Mouse (Mus musculus): Measurements from ENCODE around the gene Slc12a7. TPM values are rescaled to one million over a fixed set of nuclear protein-coding genes. Genes with fewer than 3 reads are reported as not detected.

Slc12a7 gene
- polyA plus RNA-seq (2011; ENCODE audit: insufficient read length, low read depth, missing spikeins) = 26.0 and 31.9 TPM in 2 replicates

GRCm38 (mm10) chr13:73732742-73733700 lies at the start of gene Slc12a7:
Slc12a7 (plus strand) TSS chr13:73733094.
- no peak within 1 kb of the TSS for H3K4me3 ChIP-seq (ENCODE audit: insufficient read depth, low read length)

GRCm38 (mm10) chr13:73683682-73684081 lies 49.2 kb upstream of the Slc12a7 start:
- Histone ChIP-seq H3K27ac (ENCODE audit: insufficient read depth, low read length) (no peak overlapping the region), H3K4me1 (ENCODE audit: control insufficient read depth, insufficient read depth, low read length) (peaks cover 7% of the 10 kb centered on the region; the same call in 1 of the 2 replicates), H3K4me3 (ENCODE audit: insufficient read depth, low read length) (no peak overlapping the region)
- TF ChIP-seq CTCF (IDR thresholded peaks at IDR 0.05; ENCODE audit: borderline replicate concordance, insufficient read depth, low read length) (no peak), POLR2A (IDR thresholded peaks at IDR 0.05; ENCODE audit: low read depth, low read length) (no peak)

More at GRCm38 (mm10) chr13:73732742-73733700, at the start of gene Slc12a7:
- Histone ChIP-seq H3K27ac (ENCODE audit: insufficient read depth, low read length) (no peak within 1 kb of the TSS), H3K4me1 (ENCODE audit: control insufficient read depth, insufficient read depth, low read length) (no peaks in the 10 kb centered on the region)
- TF ChIP-seq CTCF (IDR thresholded peaks at IDR 0.05; ENCODE audit: borderline replicate concordance, insufficient read depth, low read length) = no peak

- H3K4me1 ChIP-seq (ENCODE audit: control insufficient read depth, insufficient read depth, low read length) = peaks cover 7% of the 10 kb centered on the region; the same call in 1 of the 2 replicates
- H3K27ac ChIP-seq (ENCODE audit: insufficient read depth, low read length) = no peak overlapping the region
- H3K4me3 ChIP-seq (ENCODE audit: insufficient read depth, low read length) = no peak overlapping the region
- TF ChIP-seq CTCF (IDR thresholded peaks at IDR 0.05; ENCODE audit: borderline replicate concordance, insufficient read depth, low read length) (no peak), POLR2A (IDR thresholded peaks at IDR 0.05; ENCODE audit: low read depth, low read length) (no peak)
Measured at GRCm38 (mm10) chr13:73684412-73684811, 48.5 kb upstream of the Slc12a7 start.

- H3K4me3 ChIP-seq (ENCODE audit: insufficient read depth, low read length) = no peak overlapping the region
- H3K27ac ChIP-seq (ENCODE audit: insufficient read depth, low read length) = no peak overlapping the region
- 0 out of 2 replicates have a peak, but pooled peaks cover 3% of the 10 kb centered on the region for H3K4me1 ChIP-seq (ENCODE audit: control insufficient read depth, insufficient read depth, low read length)
- TF ChIP-seq POLR2A (IDR thresholded peaks at IDR 0.05; ENCODE audit: low read depth, low read length) = no peak
- TF ChIP-seq CTCF (IDR thresholded peaks at IDR 0.05; ENCODE audit: borderline replicate concordance, insufficient read depth, low read length) = no peak
Measured at GRCm38 (mm10) chr13:73685502-73685901, 47.4 kb upstream of the Slc12a7 start.

- H3K4me3 ChIP-seq (ENCODE audit: insufficient read depth, low read length) = no peak overlapping the region
- no peak for TF ChIP-seq CTCF (IDR thresholded peaks at IDR 0.05; ENCODE audit: borderline replicate concordance, insufficient read depth, low read length)
- TF ChIP-seq POLR2A (IDR thresholded peaks at IDR 0.05; ENCODE audit: low read depth, low read length) = no peak
- H3K4me1 ChIP-seq (ENCODE audit: control insufficient read depth, insufficient read depth, low read length) = no peaks in the 10 kb centered on the region
- H3K27ac ChIP-seq (ENCODE audit: insufficient read depth, low read length) = no peak overlapping the region
Measured at GRCm38 (mm10) chr13:73687601-73688000, 45.3 kb upstream of the Slc12a7 start.

- Histone ChIP-seq H3K27ac (ENCODE audit: insufficient read depth, low read length) (no peak overlapping the region), H3K4me3 (ENCODE audit: insufficient read depth, low read length) (no peak overlapping the region), H3K4me1 (ENCODE audit: control insufficient read depth, insufficient read depth, low read length) (no peaks in the 10 kb centered on the region)
- no peak for TF ChIP-seq POLR2A (IDR thresholded peaks at IDR 0.05; ENCODE audit: low read depth, low read length)
- no peak for TF ChIP-seq CTCF (IDR thresholded peaks at IDR 0.05; ENCODE audit: borderline replicate concordance, insufficient read depth, low read length)
Measured at GRCm38 (mm10) chr13:73688934-73689333, 44.0 kb upstream of the Slc12a7 start.

- no peak overlapping the region for H3K4me3 ChIP-seq (ENCODE audit: insufficient read depth, low read length)
- no peaks in the 10 kb centered on the region for H3K4me1 ChIP-seq (ENCODE audit: control insufficient read depth, insufficient read depth, low read length)
- no peak overlapping the region for H3K27ac ChIP-seq (ENCODE audit: insufficient read depth, low read length)
- TF ChIP-seq POLR2A (IDR thresholded peaks at IDR 0.05; ENCODE audit: low read depth, low read length) = no peak
- TF ChIP-seq CTCF (IDR thresholded peaks at IDR 0.05; ENCODE audit: borderline replicate concordance, insufficient read depth, low read length) = peak; percentile 18; the same call in 1 of the 2 replicates
Measured at GRCm38 (mm10) chr13:73692249-73692868, 40.5 kb upstream of the Slc12a7 start.

GRCm38 (mm10) chr13:73693333-73693732 lies 39.6 kb upstream of the Slc12a7 start:
- H3K4me3 ChIP-seq (ENCODE audit: insufficient read depth, low read length) = no peak overlapping the region
- TF ChIP-seq CTCF (IDR thresholded peaks at IDR 0.05; ENCODE audit: borderline replicate concordance, insufficient read depth, low read length) (no peak), POLR2A (IDR thresholded peaks at IDR 0.05; ENCODE audit: low read depth, low read length) (no peak)
- no peaks in the 10 kb centered on the region for H3K4me1 ChIP-seq (ENCODE audit: control insufficient read depth, insufficient read depth, low read length)
- H3K27ac ChIP-seq (ENCODE audit: insufficient read depth, low read length) = no peak overlapping the region

GRCm38 (mm10) chr13:73694972-73695371 lies 37.9 kb upstream of the Slc12a7 start:
- no peak overlapping the region for H3K27ac ChIP-seq (ENCODE audit: insufficient read depth, low read length)
- H3K4me1 ChIP-seq (ENCODE audit: control insufficient read depth, insufficient read depth, low read length) = no peaks in the 10 kb centered on the region
- H3K4me3 ChIP-seq (ENCODE audit: insufficient read depth, low read length) = no peak overlapping the region
- TF ChIP-seq CTCF (IDR thresholded peaks at IDR 0.05; ENCODE audit: borderline replicate concordance, insufficient read depth, low read length) = no peak
- TF ChIP-seq POLR2A (IDR thresholded peaks at IDR 0.05; ENCODE audit: low read depth, low read length) = no peak
